Mouse (Mus musculus): ENCODE results near the gene Ocm. TPM values are rescaled to one million over a fixed set of nuclear protein-coding genes. Genes with fewer than 3 reads are reported as not detected.

The Ocm gene
- polyA plus RNA-seq (2015; fragmentation: Nextera tagmentation; extraction: Ambion mirVana) = not detected in 2 replicates

- H3K9me3 ChIP-seq = no peaks in the 10 kb centered on the region
- H3K27me3 ChIP-seq (replicated peaks) = no peaks in the 10 kb centered on the region; the same call in 1 of the 2 replicates
- no peak within 1 kb of the TSS for H3K4me2 ChIP-seq
- H3K4me3 ChIP-seq = no peak within 1 kb of the TSS
- no peak within 1 kb of the TSS for H3K9ac ChIP-seq
- WGBS = 53% methylated on average over 11 of the region's 11 CpGs
- ATAC-seq (ENCODE audit: extremely low read depth, insufficient number of reproducible peaks, low FRiP score, low TSS enrichment) = no peak
- H3K4me1 ChIP-seq = no peaks in the 10 kb centered on the region
- no peaks in the 10 kb centered on the region for H3K36me3 ChIP-seq
- no peak within 1 kb of the TSS for H3K27ac ChIP-seq (replicated peaks)
These were observed at the start of gene Ocm for GRCm38 (mm10) chr5:144026620-144027263. Gene Ocm, minus strand, starts transcription at chr5:144026670.

- H3K27ac ChIP-seq (replicated peaks) = no peak overlapping the region
- ATAC-seq (ENCODE audit: extremely low read depth, insufficient number of reproducible peaks, low FRiP score, low TSS enrichment) = no peak
- 0 out of 2 replicates have a peak, but pooled peaks cover 5% of the 10 kb centered on the region for H3K27me3 ChIP-seq (replicated peaks)
- H3K9ac ChIP-seq = no peak overlapping the region
- H3K4me2 ChIP-seq = no peak overlapping the region
- no peaks in the 10 kb centered on the region for H3K4me1 ChIP-seq
- no peaks in the 10 kb centered on the region; the same call in 1 of the 2 replicates for H3K9me3 ChIP-seq
- H3K36me3 ChIP-seq = no peaks in the 10 kb centered on the region
- H3K4me3 ChIP-seq = no peak overlapping the region
- WGBS = 44% methylated on average over 1 of the region's 1 CpGs
These were observed 44.8 kb upstream of the Ocm start for GRCm38 (mm10) chr5:144071249-144071648.

GRCm38 (mm10) chr5:144070064-144070463 lies 43.6 kb upstream of the Ocm start:
- H3K36me3 ChIP-seq = no peaks in the 10 kb centered on the region
- no peaks in the 10 kb centered on the region; the same call in 1 of the 2 replicates for H3K9me3 ChIP-seq
- H3K4me1 ChIP-seq = no peaks in the 10 kb centered on the region
- H3K27me3 ChIP-seq (replicated peaks) = 0 out of 2 replicates have a peak, but pooled peaks cover 5% of the 10 kb centered on the region
- ATAC-seq (ENCODE audit: extremely low read depth, insufficient number of reproducible peaks, low FRiP score, low TSS enrichment) = no peak
- no peak overlapping the region for H3K27ac ChIP-seq (replicated peaks)
- no peak overlapping the region for H3K4me3 ChIP-seq
- WGBS = 71% methylated on average over 1 of the region's 1 CpGs
- H3K9ac ChIP-seq = no peak overlapping the region
- no peak overlapping the region for H3K4me2 ChIP-seq

- H3K9me3 ChIP-seq = no peaks in the 10 kb centered on the region
- H3K27me3 ChIP-seq (replicated peaks) = 0 out of 2 replicates have a peak, but pooled peaks cover 5% of the 10 kb centered on the region
- no peaks in the 10 kb centered on the region for H3K4me1 ChIP-seq
- no peak overlapping the region for H3K4me2 ChIP-seq
- no peak overlapping the region for H3K9ac ChIP-seq
- H3K27ac ChIP-seq (replicated peaks) = no peak overlapping the region
- 72% methylated on average over 2 of the region's 2 CpGs for WGBS
- no peaks in the 10 kb centered on the region for H3K36me3 ChIP-seq
- ATAC-seq (ENCODE audit: extremely low read depth, insufficient number of reproducible peaks, low FRiP score, low TSS enrichment) = no peak
- no peak overlapping the region for H3K4me3 ChIP-seq
These were observed 39.6 kb upstream of the Ocm start for GRCm38 (mm10) chr5:144066036-144066435.

GRCm38 (mm10) chr5:144064093-144064492 lies 37.6 kb upstream of the Ocm start:
- 69% methylated on average over 5 of the region's 5 CpGs for WGBS
- no peak for ATAC-seq (ENCODE audit: extremely low read depth, insufficient number of reproducible peaks, low FRiP score, low TSS enrichment)
- H3K36me3 ChIP-seq = no peaks in the 10 kb centered on the region
- no peak overlapping the region for H3K27ac ChIP-seq (replicated peaks)
- H3K4me1 ChIP-seq = no peaks in the 10 kb centered on the region
- H3K9ac ChIP-seq = no peak overlapping the region
- no peak overlapping the region for H3K4me3 ChIP-seq
- no peak overlapping the region for H3K4me2 ChIP-seq
- H3K27me3 ChIP-seq (replicated peaks) = no peaks in the 10 kb centered on the region
- no peaks in the 10 kb centered on the region for H3K9me3 ChIP-seq

DNA sequence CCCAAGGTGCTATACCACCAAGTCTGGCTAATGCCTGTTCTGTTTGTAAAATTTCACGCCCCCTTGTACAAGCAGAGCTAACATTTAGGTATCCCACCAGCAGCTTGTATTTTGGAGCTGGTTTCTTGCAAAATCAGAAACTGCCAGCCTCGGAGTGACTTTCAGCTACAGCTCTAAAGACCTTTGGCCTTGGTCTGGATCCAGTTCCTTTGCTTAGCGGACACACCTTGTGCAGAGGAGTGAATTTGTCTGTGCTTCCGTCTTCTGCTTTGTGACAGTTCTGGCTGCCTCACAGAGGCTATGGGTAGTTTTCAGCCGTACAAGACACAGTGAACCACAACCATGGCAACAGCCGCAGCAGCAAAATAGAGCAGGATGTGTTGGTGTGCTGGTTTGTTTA lies 27.9 kb upstream of the Ocm start:
- Histone ChIP-seq H3K27me3 (replicated peaks) (no peaks in the 10 kb centered on the region), H3K4me3 (no peak overlapping the region), H3K4me1 (no peaks in the 10 kb centered on the region), H3K4me2 (no peak overlapping the region), H3K9me3 (no peaks in the 10 kb centered on the region), H3K36me3 (no peaks in the 10 kb centered on the region), H3K9ac (no peak overlapping the region), H3K27ac (replicated peaks) (no peak overlapping the region)
- no peak for ATAC-seq (ENCODE audit: extremely low read depth, insufficient number of reproducible peaks, low FRiP score, low TSS enrichment)
- WGBS = 85% methylated on average over 6 of the region's 6 CpGs

- 34% methylated on average over 3 of the region's 3 CpGs for WGBS
- no peaks in the 10 kb centered on the region for H3K27me3 ChIP-seq (replicated peaks)
These were observed 27.0 kb upstream of the Ocm start for GRCm38 (mm10) chr5:144053450-144053849.

DNA sequence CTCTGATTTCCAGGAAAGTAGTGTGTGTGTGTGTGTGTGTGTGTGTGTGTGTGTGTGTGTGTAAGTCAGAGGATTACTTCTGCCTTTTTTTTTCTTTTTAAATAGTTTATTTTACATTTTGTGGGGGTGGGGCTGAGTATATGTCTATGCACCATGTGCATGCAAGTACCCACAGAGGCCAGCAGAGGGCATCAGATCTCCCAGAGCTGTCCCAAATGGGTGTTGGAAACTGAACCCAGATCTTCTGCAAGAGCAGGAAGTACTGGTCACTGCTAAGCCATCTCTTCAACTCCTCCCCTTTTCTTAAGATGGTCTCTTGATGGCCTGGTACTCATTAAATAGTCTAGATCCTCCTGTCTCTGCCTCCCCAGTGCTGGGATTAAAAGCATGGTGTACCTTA lies 24.8 kb upstream of the Ocm start:
- Histone ChIP-seq H3K4me3 (no peak overlapping the region), H3K36me3 (no peaks in the 10 kb centered on the region), H3K27ac (replicated peaks) (no peak overlapping the region), H3K27me3 (replicated peaks) (0 out of 2 replicates have a peak, but pooled peaks cover 5% of the 10 kb centered on the region), H3K9ac (no peak overlapping the region), H3K9me3 (no peaks in the 10 kb centered on the region), H3K4me1 (no peaks in the 10 kb centered on the region), H3K4me2 (no peak overlapping the region)
- ATAC-seq (ENCODE audit: extremely low read depth, insufficient number of reproducible peaks, low FRiP score, low TSS enrichment) = no peak

More at GRCm38 (mm10) chr5:144053450-144053849, 27.0 kb upstream of the Ocm start:
- no peak overlapping the region for H3K9ac ChIP-seq
- no peak overlapping the region for H3K4me3 ChIP-seq
- no peak overlapping the region for H3K4me2 ChIP-seq
- H3K27ac ChIP-seq (replicated peaks) = no peak overlapping the region
- no peaks in the 10 kb centered on the region for H3K9me3 ChIP-seq
- no peaks in the 10 kb centered on the region for H3K36me3 ChIP-seq
- no peaks in the 10 kb centered on the region for H3K4me1 ChIP-seq
- no peak for ATAC-seq (ENCODE audit: extremely low read depth, insufficient number of reproducible peaks, low FRiP score, low TSS enrichment)

DNA sequence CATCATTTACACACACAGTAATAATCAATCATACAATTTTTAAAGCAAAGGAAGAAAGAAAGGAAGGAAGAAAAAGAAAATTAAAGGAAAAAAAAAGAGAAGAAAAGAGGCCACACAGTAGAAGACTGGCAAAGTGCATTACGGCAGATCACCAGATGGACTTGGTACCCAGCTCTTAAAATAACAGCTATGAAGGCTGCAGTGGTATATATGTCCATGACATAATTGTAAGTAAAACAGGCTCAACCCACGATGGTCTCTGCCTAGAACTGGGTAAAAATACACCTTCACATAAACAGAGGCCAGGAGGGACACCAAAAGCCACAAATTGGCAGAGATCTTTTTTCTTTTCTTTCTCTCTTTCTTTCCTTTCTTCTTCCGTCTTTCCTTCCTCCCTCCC lies 23.4 kb upstream of the Ocm start:
- no peak overlapping the region for H3K4me3 ChIP-seq
- H3K4me2 ChIP-seq = no peak overlapping the region
- ATAC-seq (ENCODE audit: extremely low read depth, insufficient number of reproducible peaks, low FRiP score, low TSS enrichment) = no peak
- H3K36me3 ChIP-seq = no peaks in the 10 kb centered on the region
- no peaks in the 10 kb centered on the region for H3K9me3 ChIP-seq
- no peak overlapping the region for H3K27ac ChIP-seq (replicated peaks)
- 54% methylated on average over 3 of the region's 3 CpGs for WGBS
- no peak overlapping the region for H3K9ac ChIP-seq
- 0 out of 2 replicates have a peak, but pooled peaks cover 5% of the 10 kb centered on the region for H3K27me3 ChIP-seq (replicated peaks)
- H3K4me1 ChIP-seq = no peaks in the 10 kb centered on the region

GRCm38 (mm10) chr5:144047324-144047723 lies 20.9 kb upstream of the Ocm start:
- no peaks in the 10 kb centered on the region for H3K36me3 ChIP-seq

GRCm38 (mm10) chr5:144043166-144043565 lies 16.7 kb upstream of the Ocm start:
- Histone ChIP-seq H3K4me2 (no peak overlapping the region), H3K27ac (replicated peaks) (no peak overlapping the region), H3K4me3 (no peak overlapping the region), H3K36me3 (no peaks in the 10 kb centered on the region), H3K4me1 (no peaks in the 10 kb centered on the region), H3K9ac (no peak overlapping the region), H3K27me3 (replicated peaks) (0 out of 2 replicates have a peak, but pooled peaks cover 5% of the 10 kb centered on the region), H3K9me3 (0 out of 2 replicates have a peak, but pooled peaks cover 9% of the 10 kb centered on the region)
- 80% methylated on average over 11 of the region's 11 CpGs for WGBS
- no peak for ATAC-seq (ENCODE audit: extremely low read depth, insufficient number of reproducible peaks, low FRiP score, low TSS enrichment)

More at GRCm38 (mm10) chr5:144047324-144047723, 20.9 kb upstream of the Ocm start:
- Histone ChIP-seq H3K27ac (replicated peaks) (no peak overlapping the region), H3K9ac (no peak overlapping the region), H3K9me3 (no peaks in the 10 kb centered on the region), H3K4me1 (no peaks in the 10 kb centered on the region), H3K27me3 (replicated peaks) (0 out of 2 replicates have a peak, but pooled peaks cover 5% of the 10 kb centered on the region), H3K4me2 (no peak overlapping the region), H3K4me3 (no peak overlapping the region)
- no peak for ATAC-seq (ENCODE audit: extremely low read depth, insufficient number of reproducible peaks, low FRiP score, low TSS enrichment)
- 61% methylated on average over 13 of the region's 13 CpGs for WGBS
